Mouse (Mus musculus): ENCODE data around the gene Galk1.
A peak's percentile ranks its signal among the peaks of the same experiment; 100 is the strongest.

The Galk1 gene

GRCm38 (mm10) chr11:116011529-116012261 is 824 bp downstream of the Galk1 start:
- no peak for DNase-seq (ENCODE audit: low read depth in 1 of 2, low spot score in 2 of 2)

GRCm38 (mm10) chr11:116010948-116011347 is 1.6 kb downstream of the Galk1 start:
- no peak for DNase-seq (ENCODE audit: low read depth in 1 of 2, low spot score in 2 of 2)

GRCm38 (mm10) chr11:116010146-116010545 is 2.4 kb downstream of the Galk1 start:
- DNase-seq (ENCODE audit: low read depth in 1 of 2, low spot score in 2 of 2) = no peak

GRCm38 (mm10) chr11:116009661-116010060 is 2.9 kb downstream of the Galk1 start:
- no peak for DNase-seq (ENCODE audit: low read depth in 1 of 2, low spot score in 2 of 2)

- no peak for DNase-seq (ENCODE audit: low read depth in 1 of 2, low spot score in 2 of 2)
Measured at GRCm38 (mm10) chr11:116008832-116009375, 3.6 kb downstream of the Galk1 start.

- DNase-seq (ENCODE audit: low read depth in 1 of 2, low spot score in 2 of 2) = no peak
Measured at GRCm38 (mm10) chr11:116008411-116008810, 4.1 kb downstream of the Galk1 start.

- no peak for DNase-seq (ENCODE audit: low read depth in 1 of 2, low spot score in 2 of 2)
Measured at GRCm38 (mm10) chr11:116007095-116007850, 5.2 kb downstream of the Galk1 start.

GRCm38 (mm10) chr11:116005701-116006419 is 6.7 kb downstream of the Galk1 start:
- no peak for DNase-seq (ENCODE audit: low read depth in 1 of 2, low spot score in 2 of 2)

GRCm38 (mm10) chr11:116004840-116005700 is 7.4 kb downstream of the Galk1 start:
- DNase-seq (ENCODE audit: low read depth in 1 of 2, low spot score in 2 of 2) = peak in 1 of 2 experiments; percentile 41

GRCm38 (mm10) chr11:116004186-116004823 is 8.2 kb downstream of the Galk1 start:
- DNase-seq (ENCODE audit: low read depth in 1 of 2, low spot score in 2 of 2) = no peak

- no peak for DNase-seq (ENCODE audit: low read depth in 1 of 2, low spot score in 2 of 2)
Measured at GRCm38 (mm10) chr11:116002894-116003293, 9.6 kb downstream of the Galk1 start.

GRCm38 (mm10) chr11:116001725-116002124 is 10.8 kb downstream of the Galk1 start:
- no peak for DNase-seq (ENCODE audit: low read depth in 1 of 2, low spot score in 2 of 2)

GRCm38 (mm10) chr11:116000607-116001006 is 11.9 kb downstream of the Galk1 start:
- DNase-seq (ENCODE audit: low read depth in 1 of 2, low spot score in 2 of 2) = no peak

- DNase-seq (ENCODE audit: low read depth in 1 of 2, low spot score in 2 of 2) = peak in 1 of 2 experiments; percentile 46
Measured at GRCm38 (mm10) chr11:115999538-116000143, 12.9 kb downstream of the Galk1 start.

- DNase-seq (ENCODE audit: low read depth in 1 of 2, low spot score in 2 of 2) = no peak
Measured at GRCm38 (mm10) chr11:115999027-115999426, 13.5 kb downstream of the Galk1 start.

GRCm38 (mm10) chr11:115997662-115998061 is 14.9 kb downstream of the Galk1 start:
- DNase-seq (ENCODE audit: low read depth in 1 of 2, low spot score in 2 of 2) = no peak

- DNase-seq (ENCODE audit: low read depth in 1 of 2, low spot score in 2 of 2) = no peak
Measured at GRCm38 (mm10) chr11:115997047-115997446, 15.5 kb downstream of the Galk1 start.

GRCm38 (mm10) chr11:115995256-115995655 is 17.3 kb downstream of the Galk1 start:
- no peak for DNase-seq (ENCODE audit: low read depth in 1 of 2, low spot score in 2 of 2)

GRCm38 (mm10) chr11:115992098-115992497 is 20.4 kb downstream of the Galk1 start:
- no peak for DNase-seq (ENCODE audit: low read depth in 1 of 2, low spot score in 2 of 2)

GRCm38 (mm10) chr11:115989686-115990085 is 22.8 kb downstream of the Galk1 start:
- DNase-seq (ENCODE audit: low read depth in 1 of 2, low spot score in 2 of 2) = no peak

Measured in monocyte, adult 2 months (primary cell).